Mouse (Mus musculus) neutrophil, adult 65 days (primary cell): ENCODE results near the gene Gm5157. TPM values are rescaled to one million over a fixed set of nuclear protein-coding genes. Genes with fewer than 3 reads are reported as not detected.

Source experiments
- total RNA-seq: library from RNA; stranded (reverse); gene quantifications from 2 replicates; pipeline ENCODE4 v1.2.4, GENCODE M21; 2023

Gm5157 gene
- total RNA-seq = not detected in 2 replicates

GRCm38 (mm10) chr7:21190323-21190722 lies at the start of gene Gm5157:
Gm5157 (minus strand) TSS chr7:21190423.

DNA sequence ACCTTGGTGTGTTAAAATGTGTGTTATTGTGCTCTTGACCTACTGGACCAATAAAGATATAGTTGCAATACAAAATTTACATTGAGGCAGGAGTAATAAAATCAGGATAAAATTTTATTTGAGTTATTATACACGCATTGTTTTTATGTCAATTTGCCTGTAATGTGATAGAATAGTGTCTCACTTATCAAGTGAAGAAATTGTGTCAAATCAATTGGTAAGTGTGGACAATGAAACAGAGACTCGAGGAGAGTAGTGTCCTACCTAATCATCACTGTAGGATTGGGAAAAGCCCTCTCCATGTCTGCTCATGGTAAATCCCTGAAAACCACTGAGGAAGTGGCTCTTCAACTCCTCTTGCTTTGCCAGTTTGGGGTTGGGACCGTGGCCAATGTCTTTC lies 28.3 kb downstream of the Gm5157 start, which contains the start of gene Vmn1r123:
Gene Vmn1r123 (plus strand): TSS at position 301 of the 400 bp plus-strand sequence.

Other genes starting within 250 kb of the Gm5157 start
- not detected in 2 replicates for gene Vmn1r119, start 178.0 kb downstream of the Gm5157 start, total RNA-seq
- not detected in 2 replicates for gene Vmn1r120, start 136.6 kb downstream of the Gm5157 start, total RNA-seq
- not detected in 2 replicates for gene Vmn1r121, start 91.9 kb downstream of the Gm5157 start, total RNA-seq
- not detected in 2 replicates for gene Vmn1r122, start 56.3 kb downstream of the Gm5157 start, total RNA-seq
- not detected in 2 replicates for gene Vmn1r123, start 28.2 kb downstream of the Gm5157 start, total RNA-seq
- not detected in 2 replicates for gene Vmn1r124, start 70.2 kb upstream of the Gm5157 start, total RNA-seq
- gene Vmn1r125, start 81.8 kb upstream of the Gm5157 start, total RNA-seq = not detected in 2 replicates
- not detected in 2 replicates for gene Vmn1r126, start 111.0 kb upstream of the Gm5157 start, total RNA-seq
- gene Vmn1r127, start 129.4 kb upstream of the Gm5157 start, total RNA-seq = not detected in 2 replicates
- not detected in 2 replicates for gene Vmn1r128, start 158.9 kb upstream of the Gm5157 start, total RNA-seq
- gene Vmn1r129, start 170.9 kb upstream of the Gm5157 start, total RNA-seq = not detected in 2 replicates
- not detected in 2 replicates for gene Gm6882, start 242.3 kb upstream of the Gm5157 start, total RNA-seq